Mouse (Mus musculus) stomach, embryonic 16.5 days (tissue): ENCODE measurements around the gene Pde6b. TPM values are rescaled to one million over a fixed set of nuclear protein-coding genes. Genes with fewer than 3 reads are reported as not detected.

Source experiments
- ATAC-seq: fragments of 200-750 bp; cut with Nextera tagmentation; 2 replicates; pipeline ENCODE4 v1.8.0; 2017; ENCODE audit warnings: moderate number of reproducible peaks, moderate TSS enrichment; ENCODE audit not compliant: insufficient read depth, low FRiP score
- H3K27ac ChIP-seq: fragments of 300-500 bp; sonication (generic); 2 replicates; pipeline ENCODE4 v1.5.1; 2014; ENCODE audit warnings: low read length
- H3K27me3 ChIP-seq: fragments of 300-500 bp; sonication (generic); 2 replicates; pipeline ENCODE4 v1.6.1; 2014; ENCODE audit warnings: low read length, control low read depth, mixed read lengths; ENCODE audit not compliant: control insufficient read depth, insufficient read depth
- H3K36me3 ChIP-seq: fragments of 300-500 bp; sonication (generic); 2 replicates; pipeline ENCODE4 v1.6.1; 2014; ENCODE audit warnings: low read length; ENCODE audit not compliant: control insufficient read depth, insufficient read depth
- H3K4me1 ChIP-seq: fragments of 300-500 bp; sonication (generic); 2 replicates; pipeline ENCODE4 v1.6.1; 2014; ENCODE audit warnings: low read length, control low read depth, mixed read lengths; ENCODE audit not compliant: control insufficient read depth, insufficient read depth
- H3K4me2 ChIP-seq: fragments of 300-500 bp; sonication (generic); 2 replicates; pipeline ENCODE4 v1.6.1; 2014; ENCODE audit warnings: low read depth, low read length, mixed read lengths
- H3K4me3 ChIP-seq: fragments of 300-500 bp; sonication (generic); replicated peaks from 2 replicates; pipeline ENCODE4 v1.5.1; 2014; ENCODE audit warnings: mild to moderate bottlenecking, low read length
- H3K9ac ChIP-seq: fragments of 300-500 bp; sonication (generic); 2 replicates; pipeline ENCODE4 v1.6.1; 2014; ENCODE audit warnings: low read length
- H3K9me3 ChIP-seq: fragments of 300-500 bp; sonication (generic); replicated peaks from 2 replicates; pipeline ENCODE4 v1.6.1; 2016; ENCODE audit warnings: low read length, control low read depth; ENCODE audit not compliant: control insufficient read depth
- WGBS: fragments of 180-500 bp; shearing (Covaris S2); extraction: QIAGEN DNeasy Blood & Tissue Kit; methylation state at CpG from one replicate; pipeline ENCODE4 v1.1.7; 2014; 5-methylcytosine and 5-hydroxymethylcytosine counted together
- polyA plus RNA-seq: library from polyadenylated mRNA; unstranded; fragments of >200 nt; fragmentation: Nextera tagmentation; extraction: Ambion mirVana; gene quantifications from 2 replicates; pipeline ENCODE4 v1.2.1, GENCODE M21; 2015

Pde6b gene
- polyA plus RNA-seq, 1 experiment from 2014 or later: 0.59 TPM

- no peak overlapping the region for H3K9ac ChIP-seq
- 88% methylated on average over 2 of the region's 2 CpGs for WGBS
- ATAC-seq: no peak
- no peak overlapping the region for H3K27ac ChIP-seq
- H3K36me3 ChIP-seq: no peaks in the 10 kb centered on the region
- no peaks in the 10 kb centered on the region for H3K4me1 ChIP-seq
- H3K27me3 ChIP-seq: no peaks in the 10 kb centered on the region
- H3K4me3 ChIP-seq: no peak overlapping the region
- H3K4me2 ChIP-seq: no peak overlapping the region
- no peaks in the 10 kb centered on the region for H3K9me3 ChIP-seq
Measured at GRCm38 (mm10) chr5:108423427-108423826, 35.2 kb downstream of the Pde6b start.

DNA sequence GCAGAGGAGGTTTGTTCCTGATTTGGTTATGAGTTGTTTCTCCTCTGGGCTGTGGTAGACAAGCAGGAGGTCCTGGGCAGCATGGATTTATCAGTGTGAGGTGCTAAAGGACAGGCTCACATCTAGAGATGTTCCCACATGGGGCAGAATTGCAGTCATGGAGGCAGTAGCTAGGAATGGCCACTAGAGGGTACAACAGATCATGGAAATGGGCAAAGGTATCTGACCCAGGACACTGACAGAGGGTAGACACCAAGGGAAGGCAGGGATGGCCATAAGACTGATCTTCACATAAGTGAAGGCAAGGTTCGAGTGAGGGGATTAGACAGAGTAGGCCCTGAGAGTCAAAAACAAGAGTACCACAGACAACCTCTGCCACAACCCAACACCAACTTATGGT is 39.0 kb downstream of the Pde6b start:
- Histone ChIP-seq H3K9me3 (no peaks in the 10 kb centered on the region), H3K4me2 (no peak overlapping the region), H3K36me3 (peaks cover 4% of the 10 kb centered on the region; the same call in 1 of the 2 replicates), H3K27ac (no peak overlapping the region), H3K4me1 (no peaks in the 10 kb centered on the region), H3K27me3 (no peaks in the 10 kb centered on the region), H3K4me3 (no peak overlapping the region), H3K9ac (no peak overlapping the region)
- WGBS: 40% methylated on average over 1 of the region's 1 CpGs
- ATAC-seq: 0 out of 2 replicates have a peak, but pooled peaks have one; percentile 25

DNA sequence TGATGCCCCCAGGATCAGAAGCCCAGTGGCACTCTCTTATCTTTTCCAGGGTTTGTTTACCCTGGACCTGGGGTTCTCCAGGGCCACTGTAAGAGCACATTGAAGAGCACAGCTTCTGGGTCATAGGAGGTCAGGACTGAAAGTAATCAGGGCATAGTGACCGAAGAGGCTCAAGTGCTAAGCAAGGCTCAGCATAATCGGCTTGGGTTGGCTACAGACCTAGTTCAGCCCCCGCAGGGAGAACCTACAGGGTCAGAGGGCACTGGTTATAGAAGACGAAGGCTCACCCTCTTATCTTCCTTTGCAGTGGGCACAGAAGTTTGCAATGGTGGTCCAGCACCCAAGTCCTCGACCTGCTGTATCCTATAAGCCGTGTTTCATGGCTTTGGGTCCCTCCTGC is 43.0 kb downstream of the Pde6b start:
- 77% methylated on average over 6 of the region's 6 CpGs for WGBS
- no peak overlapping the region for H3K27ac ChIP-seq
- H3K9ac ChIP-seq: no peak overlapping the region
- H3K9me3 ChIP-seq: no peaks in the 10 kb centered on the region
- H3K4me3 ChIP-seq: no peak overlapping the region
- H3K36me3 ChIP-seq: peaks cover 4% of the 10 kb centered on the region; the same call in 1 of the 2 replicates
- H3K4me1 ChIP-seq: peaks cover 7% of the 10 kb centered on the region
- H3K27me3 ChIP-seq: no peaks in the 10 kb centered on the region
- ATAC-seq: no peak
- H3K4me2 ChIP-seq: no peak overlapping the region

GRCm38 (mm10) chr5:108433804-108434587 is 45.8 kb downstream of the Pde6b start, which contains the start of gene Atp5k:
TSS of gene Atp5k (minus strand) at chr5:108434448.
- H3K4me2 ChIP-seq: peak within 1 kb of the TSS; percentile 83
- no peak within 1 kb of the TSS for H3K27ac ChIP-seq
- under 1% methylated on average over 42 of the region's 42 CpGs for WGBS
- H3K4me1 ChIP-seq: peaks cover 7% of the 10 kb centered on the region
- H3K9me3 ChIP-seq: no peaks in the 10 kb centered on the region
- H3K4me3 ChIP-seq: peak within 1 kb of the TSS; percentile 85
- H3K36me3 ChIP-seq: peaks cover 4% of the 10 kb centered on the region; the same call in 1 of the 2 replicates
- H3K9ac ChIP-seq: peak within 1 kb of the TSS; percentile 93
- H3K27me3 ChIP-seq: no peaks in the 10 kb centered on the region
- ATAC-seq: peak; percentile 90

DNA sequence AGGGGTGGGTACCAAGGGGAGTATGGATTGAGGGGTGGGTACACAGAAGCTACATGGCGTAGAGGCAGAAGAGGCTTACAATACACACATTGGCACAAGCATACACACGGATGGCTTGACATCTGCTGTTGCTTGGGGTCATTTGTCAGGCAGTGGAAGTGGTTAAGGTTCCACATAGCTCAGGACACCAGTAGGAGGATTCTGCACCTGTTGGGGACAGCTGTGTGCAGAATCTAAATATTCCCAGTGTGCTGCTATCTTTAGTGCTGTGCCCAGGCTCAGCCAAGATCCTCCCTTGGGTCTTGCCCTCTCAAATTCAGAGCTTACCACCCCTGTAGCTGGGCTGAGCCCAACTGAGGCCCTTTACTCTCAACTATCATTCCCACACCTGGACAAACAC is 47.9 kb downstream of the Pde6b start:
- Histone ChIP-seq H3K9me3 (no peaks in the 10 kb centered on the region), H3K36me3 (peaks cover 4% of the 10 kb centered on the region; the same call in 1 of the 2 replicates), H3K4me3 (no peak overlapping the region), H3K4me1 (peaks cover 7% of the 10 kb centered on the region), H3K4me2 (no peak overlapping the region), H3K27me3 (no peaks in the 10 kb centered on the region), H3K27ac (no peak overlapping the region), H3K9ac (no peak overlapping the region)
- ATAC-seq: no peak
- WGBS: 64% methylated on average over 2 of the region's 2 CpGs

GRCm38 (mm10) chr5:108446973-108447372 is 58.8 kb downstream of the Pde6b start:
- Histone ChIP-seq H3K27ac (no peak overlapping the region), H3K4me3 (no peak overlapping the region), H3K9ac (no peak overlapping the region), H3K27me3 (no peaks in the 10 kb centered on the region), H3K4me2 (no peak overlapping the region), H3K36me3 (no peaks in the 10 kb centered on the region), H3K9me3 (no peaks in the 10 kb centered on the region), H3K4me1 (peaks cover 2% of the 10 kb centered on the region; the same call in 1 of the 2 replicates)
- WGBS: 79% methylated on average over 3 of the region's 3 CpGs
- no peak for ATAC-seq

DNA sequence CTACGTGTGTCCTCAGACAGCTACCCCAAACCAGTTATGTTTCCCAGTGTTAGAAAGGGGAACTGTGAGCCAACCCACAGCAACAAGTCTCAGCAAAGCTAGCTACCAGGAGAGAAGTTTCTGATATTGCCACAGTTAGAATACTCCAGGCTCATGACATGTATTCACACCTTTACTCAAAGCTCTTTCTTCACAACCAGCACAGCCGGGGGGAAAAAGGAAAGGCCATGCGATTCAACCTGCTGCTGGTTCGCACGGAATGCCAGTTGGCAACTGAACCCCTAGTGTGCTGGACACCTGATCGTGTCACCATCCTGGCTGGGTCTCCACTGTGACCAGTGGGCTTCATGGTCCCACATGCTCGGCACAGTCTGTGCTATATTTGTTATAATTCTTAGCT is 59.7 kb downstream of the Pde6b start:
- Histone ChIP-seq H3K4me1 (peaks cover 2% of the 10 kb centered on the region; the same call in 1 of the 2 replicates), H3K27ac (no peak overlapping the region), H3K9me3 (no peaks in the 10 kb centered on the region), H3K4me3 (no peak overlapping the region), H3K36me3 (no peaks in the 10 kb centered on the region), H3K9ac (no peak overlapping the region; the same call in 1 of the 2 replicates), H3K27me3 (no peaks in the 10 kb centered on the region), H3K4me2 (no peak overlapping the region)
- WGBS: 81% methylated on average over 7 of the region's 7 CpGs
- no peak for ATAC-seq

DNA sequence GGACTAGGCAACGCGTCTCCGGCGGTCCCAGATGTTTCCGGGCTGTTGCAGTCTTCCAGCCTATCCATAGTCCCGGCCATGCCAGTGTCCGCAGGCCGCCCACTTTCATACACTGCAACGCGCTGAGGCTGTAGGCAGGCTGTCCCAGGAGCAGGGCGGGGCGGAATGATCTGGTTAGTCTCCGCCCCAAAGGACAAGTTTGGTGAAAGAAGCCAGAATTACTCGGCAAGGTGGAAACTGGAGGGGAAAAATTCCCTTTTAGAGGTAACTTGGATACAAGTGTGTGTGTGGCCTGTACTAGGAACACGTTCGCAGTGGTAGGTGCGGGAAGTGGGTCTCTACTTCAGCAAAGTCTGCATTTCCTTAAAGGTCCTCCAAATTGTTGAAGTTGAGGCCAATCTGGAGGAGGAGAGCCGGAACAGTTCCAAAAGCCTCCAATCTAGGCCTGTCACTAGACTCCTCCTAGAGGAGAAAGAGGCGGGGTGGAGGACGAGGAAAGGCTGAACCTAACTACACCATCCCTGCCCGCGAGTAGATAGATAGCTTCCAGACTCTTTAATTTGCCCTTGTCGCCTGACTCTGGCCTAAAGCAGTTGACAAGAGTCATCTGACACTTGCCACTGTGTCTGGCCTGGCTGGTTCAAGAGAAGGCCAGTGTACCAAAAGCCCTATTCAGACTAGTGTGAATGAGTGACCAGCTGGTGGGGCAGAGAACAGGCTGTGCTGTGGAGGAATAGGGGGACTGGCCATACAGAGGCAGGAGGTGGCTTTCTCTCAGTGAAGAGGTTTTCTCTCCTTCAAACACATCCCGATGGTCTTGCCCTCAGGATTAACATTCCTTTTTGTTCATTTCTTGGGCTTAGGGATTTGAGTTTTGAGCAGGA is 60.8 kb downstream of the Pde6b start, which contains the start of gene Mfsd7a:
Mfsd7a (minus strand) TSS at position 107 of the 884 bp plus-strand sequence.
- Histone ChIP-seq H3K4me3 (peak within 1 kb of the TSS; percentile 51), H3K9ac (peak within 1 kb of the TSS; percentile 66), H3K4me2 (peak within 1 kb of the TSS; percentile 72), H3K27ac (peak within 1 kb of the TSS; percentile 73), H3K36me3 (no peaks in the 10 kb centered on the region), H3K4me1 (peaks cover 2% of the 10 kb centered on the region; the same call in 1 of the 2 replicates), H3K9me3 (no peaks in the 10 kb centered on the region), H3K27me3 (no peaks in the 10 kb centered on the region)
- peak; percentile 92 for ATAC-seq
- WGBS: 9% methylated on average over 24 of the region's 24 CpGs
